Mouse (Mus musculus) thymus, adult 2 months (tissue): ENCODE measurements at regions not wholly inside any gene's neighbourhood (a gene's known extent, or its start where the extent isn't known, plus 50 kb on each side); places are given as distances from the start of the nearest gene placed in this dataset.

Experiments
- DNase-seq: peaks from one replicate; pipeline ENCODE4 v3.0.0; 2021
- H3K27ac ChIP-seq: fragments of 200-500 bp; 2 replicates; pipeline ENCODE4 v1.5.1; 2012; ENCODE audit warnings: low read length, control low read depth; ENCODE audit not compliant: control insufficient read depth, insufficient read depth
- H3K27me3 ChIP-seq: fragments of 200-500 bp; 2 replicates; pipeline ENCODE4 v1.6.1; 2012; ENCODE audit warnings: mild to moderate bottlenecking, low read length, moderate library complexity, mixed read lengths; ENCODE audit not compliant: control insufficient read depth, insufficient read depth
- H3K36me3 ChIP-seq: fragments of 200-500 bp; 2 replicates; pipeline ENCODE4 v1.6.1; 2012; ENCODE audit warnings: mild to moderate bottlenecking, low read length, moderate library complexity; ENCODE audit not compliant: control insufficient read depth, insufficient read depth
- H3K4me1 ChIP-seq: fragments of 200-500 bp; replicated peaks from 2 replicates; pipeline ENCODE4 v1.6.1; 2012; ENCODE audit warnings: low read length; ENCODE audit not compliant: control insufficient read depth, insufficient read depth
- H3K4me3 ChIP-seq: fragments of 200-500 bp; 2 replicates; pipeline ENCODE4 v1.5.1; 2012; ENCODE audit warnings: mild to moderate bottlenecking, low read length, control low read depth, moderate library complexity; ENCODE audit not compliant: control insufficient read depth, insufficient read depth
- CTCF ChIP-seq: fragments of 200-500 bp; IDR thresholded peaks from 2 replicates; pipeline ENCODE4 v1.5.1; 2012; ENCODE audit warnings: mild to moderate bottlenecking, control low read depth, low read length, moderate library complexity, borderline replicate concordance; ENCODE audit not compliant: control insufficient read depth, poor library complexity, insufficient read depth; ENCODE audit errors: extremely low read depth
- POLR2A ChIP-seq: fragments of 200-500 bp; IDR thresholded peaks from 2 replicates; pipeline ENCODE4 v1.6.1; 2012; ENCODE audit warnings: mild to moderate bottlenecking, low read length, control low read depth, moderate library complexity; ENCODE audit not compliant: control insufficient read depth, poor library complexity, insufficient read depth; ENCODE audit errors: extremely low read depth
- WGBS: fragments of 180-500 bp; shearing (Covaris S2); methylation state at CpG from one replicate; pipeline ENCODE4 v1.1.7; 2018; 5-methylcytosine and 5-hydroxymethylcytosine counted together

DNA sequence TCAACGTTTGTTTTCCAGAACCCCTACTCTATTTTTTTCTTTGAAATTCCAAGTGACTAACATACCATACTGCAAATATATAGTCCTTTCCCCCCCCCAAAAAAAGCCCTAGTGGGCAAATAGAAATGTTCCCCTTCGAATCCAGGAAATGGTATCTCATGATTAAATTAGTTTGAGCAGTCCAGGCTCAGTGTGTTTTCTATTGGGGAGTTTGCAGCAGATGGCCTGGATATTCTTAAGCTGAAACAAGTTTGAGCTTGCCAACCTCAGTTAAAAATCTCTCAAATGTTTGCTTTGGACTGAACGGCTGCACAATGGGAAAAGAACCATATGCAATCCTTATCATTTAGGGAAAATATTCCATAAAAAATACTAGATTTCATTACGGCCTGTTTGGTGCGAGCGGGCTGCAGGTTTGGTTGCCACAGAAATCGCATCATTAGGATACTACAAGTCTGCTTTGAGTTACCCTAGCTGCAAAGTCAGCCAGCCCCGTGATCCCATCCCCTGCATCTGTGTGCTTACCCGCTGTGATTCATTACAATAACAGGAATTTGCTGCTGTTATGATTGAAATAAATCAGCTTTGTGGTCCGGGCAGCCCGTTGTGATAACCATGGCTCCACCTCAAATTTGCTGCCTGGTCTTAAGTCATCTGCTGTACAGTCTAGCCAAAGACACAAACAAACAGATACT is 227.2 kb upstream of the Zfp637 start:
- H3K27me3 ChIP-seq: no peaks in the 10 kb centered on the region
- H3K27ac ChIP-seq: no peak overlapping the region
- no peaks in the 10 kb centered on the region for H3K36me3 ChIP-seq
- H3K4me1 ChIP-seq: no peaks in the 10 kb centered on the region
- DNase-seq: no peak
- TF ChIP-seq POLR2A (no peak), CTCF (no peak)
- no peak overlapping the region for H3K4me3 ChIP-seq
- 83% methylated on average over 11 of the region's 11 CpGs for WGBS

- H3K4me3 ChIP-seq: no peak overlapping the region
- H3K36me3 ChIP-seq: no peaks in the 10 kb centered on the region
- WGBS: 92% methylated on average over 6 of the region's 6 CpGs
- H3K4me1 ChIP-seq: no peaks in the 10 kb centered on the region
- DNase-seq: no peak
- H3K27ac ChIP-seq: no peak overlapping the region; the same call in 1 of the 2 replicates
- H3K27me3 ChIP-seq: no peaks in the 10 kb centered on the region
- TF ChIP-seq POLR2A (no peak), CTCF (no peak)
Observed at GRCm38 (mm10) chr6:117614386-117614785, 226.6 kb upstream of the Zfp637 start.

DNA sequence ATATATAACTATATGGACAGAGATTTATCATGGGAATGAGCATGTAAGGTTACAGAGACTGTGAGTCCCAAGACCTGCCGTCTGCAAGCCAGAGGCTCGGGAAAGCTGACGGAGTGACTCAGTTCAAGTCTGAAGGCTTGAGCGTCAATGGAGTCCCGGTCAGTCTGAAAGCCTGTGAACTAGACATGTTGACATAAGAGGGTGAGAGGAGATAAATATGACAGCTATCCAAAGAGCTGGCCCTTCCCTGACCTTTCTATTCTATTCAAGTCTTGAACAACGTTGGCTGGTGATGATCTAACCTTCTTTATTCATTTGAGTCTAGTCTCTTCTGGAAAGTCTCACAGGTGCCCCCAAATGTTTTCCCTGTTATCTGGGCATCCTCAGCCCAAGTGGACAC is 223.8 kb upstream of the Zfp637 start:
- no peak overlapping the region for H3K4me3 ChIP-seq
- DNase-seq: no peak
- no peaks in the 10 kb centered on the region for H3K27me3 ChIP-seq
- H3K4me1 ChIP-seq: no peaks in the 10 kb centered on the region
- no peak for TF ChIP-seq CTCF
- TF ChIP-seq POLR2A: no peak
- H3K36me3 ChIP-seq: no peaks in the 10 kb centered on the region
- WGBS: 91% methylated on average over 6 of the region's 6 CpGs
- H3K27ac ChIP-seq: no peak overlapping the region

GRCm38 (mm10) chr6:117617951-117618350 is 223.0 kb upstream of the Zfp637 start:
- H3K36me3 ChIP-seq: no peaks in the 10 kb centered on the region
- 88% methylated on average over 4 of the region's 4 CpGs for WGBS
- H3K4me3 ChIP-seq: no peak overlapping the region
- H3K27me3 ChIP-seq: no peaks in the 10 kb centered on the region
- DNase-seq: no peak
- H3K27ac ChIP-seq: no peak overlapping the region
- H3K4me1 ChIP-seq: no peaks in the 10 kb centered on the region
- TF ChIP-seq POLR2A: no peak
- no peak for TF ChIP-seq CTCF

DNA sequence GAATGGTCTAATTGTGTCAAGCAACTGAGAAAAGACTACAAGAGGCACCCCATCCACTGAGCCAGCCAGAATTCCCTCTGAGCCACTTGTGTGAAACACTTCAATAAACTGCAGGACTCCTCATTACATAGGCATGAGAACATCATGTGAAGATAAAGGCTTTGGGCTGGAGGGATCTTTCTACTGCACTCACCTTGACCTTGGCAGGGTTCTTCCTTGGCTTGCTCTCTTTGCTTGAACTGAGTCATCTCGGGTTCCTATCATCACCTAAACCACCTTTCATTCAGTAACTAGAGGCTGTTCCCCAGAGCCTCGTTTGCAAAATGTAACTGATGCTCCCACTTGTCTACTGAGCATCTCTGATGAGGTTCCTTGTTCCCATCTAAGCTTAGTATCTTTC is 221.4 kb upstream of the Zfp637 start:
- WGBS: 59% methylated on average over 2 of the region's 2 CpGs
- H3K4me3 ChIP-seq: no peak overlapping the region
- H3K27me3 ChIP-seq: no peaks in the 10 kb centered on the region
- TF ChIP-seq CTCF (no peak), POLR2A (no peak)
- no peaks in the 10 kb centered on the region for H3K4me1 ChIP-seq
- H3K27ac ChIP-seq: no peak overlapping the region
- no peaks in the 10 kb centered on the region for H3K36me3 ChIP-seq
- no peak for DNase-seq

- TF ChIP-seq CTCF: no peak
- no peak for TF ChIP-seq POLR2A
- DNase-seq: no peak
- 88% methylated on average over 6 of the region's 6 CpGs for WGBS
- Histone ChIP-seq H3K36me3 (no peaks in the 10 kb centered on the region), H3K4me1 (no peaks in the 10 kb centered on the region), H3K4me3 (no peak overlapping the region), H3K27ac (no peak overlapping the region), H3K27me3 (no peaks in the 10 kb centered on the region)
Observed at GRCm38 (mm10) chr6:117622446-117622845, 218.5 kb upstream of the Zfp637 start.

- no peak overlapping the region for H3K27ac ChIP-seq
- DNase-seq: no peak
- no peak for TF ChIP-seq CTCF
- no peak for TF ChIP-seq POLR2A
- H3K4me3 ChIP-seq: no peak overlapping the region
- no peaks in the 10 kb centered on the region for H3K27me3 ChIP-seq
- no peaks in the 10 kb centered on the region for H3K4me1 ChIP-seq
- no peaks in the 10 kb centered on the region for H3K36me3 ChIP-seq
Observed at GRCm38 (mm10) chr6:117622946-117623345, 218.0 kb upstream of the Zfp637 start.
